Mouse (Mus musculus): ENCODE measurements around the gene Ormdl2.

DNA sequence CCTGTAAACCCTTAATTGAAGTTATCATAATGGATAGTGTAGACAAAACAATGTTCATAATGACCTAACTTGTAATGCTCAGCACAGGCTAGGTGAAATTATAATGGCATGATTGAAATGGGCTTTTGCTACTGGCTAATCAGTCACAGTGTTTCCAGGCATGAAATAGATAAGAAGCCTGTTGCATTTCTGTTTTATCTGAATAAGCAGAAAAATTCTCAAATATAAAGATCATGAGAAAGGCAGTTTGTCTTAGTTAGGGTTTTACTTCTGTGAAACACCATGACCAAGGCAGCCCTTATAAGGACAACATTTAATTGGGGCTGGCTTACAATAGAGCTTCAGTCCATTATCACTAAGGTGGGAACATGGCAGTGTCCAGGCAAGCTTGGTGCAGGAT lies 19.2 kb upstream of the Ormdl2 start:
- TF ChIP-seq POLR2A (IDR thresholded peaks at IDR 0.05; ENCODE audit: insufficient read depth, low read length) (no peak), CTCF (IDR thresholded peaks at IDR 0.05; ENCODE audit: low read depth, low read length) (no peak), EP300 (IDR thresholded peaks at IDR 0.05; ENCODE audit: insufficient read depth, low read depth, low read length) (no peak)

Data from ES-Bruce4 (cell line).